ENCODE assay signal across 29 mouse cellular contexts in the genomic region with DNA sequence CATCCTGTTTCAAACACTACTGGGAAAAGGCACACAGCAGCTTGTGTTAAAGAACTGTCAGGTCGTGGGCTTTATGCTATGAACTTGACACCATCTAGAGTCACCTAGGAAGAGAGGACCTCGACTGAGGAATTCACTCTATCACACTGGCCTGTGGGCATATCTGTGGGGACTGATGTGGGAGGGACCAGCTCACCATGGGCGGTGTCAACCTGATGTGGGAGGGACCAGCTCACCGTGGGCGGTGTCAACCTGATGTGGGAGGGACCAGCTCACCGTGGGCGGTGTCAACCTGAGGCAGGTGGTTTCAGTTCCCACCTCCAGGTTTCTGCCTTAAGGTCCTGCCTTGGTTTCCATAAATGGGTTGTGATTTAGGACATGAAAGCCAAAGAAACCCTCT. TPM values are rescaled to one million over a fixed set of nuclear protein-coding genes. Genes with fewer than 3 reads are reported as not detected.
DNase-seq lines count a peak whose midpoint lies in the region; ATAC-seq and TF ChIP-seq lines count a peak whose summit lies in the region.
"Had no signal": no experiment of that assay in that cellular context is flagged by ENCODE, and none has a peak within 500 bp of the region (broad histone marks: within the 10 kb centered on the region; RNA-seq: fewer than 3 reads in every experiment).

No protein-coding gene starts in this region.

- H3K9ac ChIP-seq in heart, embryonic 12.5 days: no peak overlapping the region
- H3K9ac ChIP-seq in liver, postnatal 0 days (replicated peaks): no peak overlapping the region
- H3K9ac ChIP-seq in hindbrain, embryonic 13.5 days: no peak overlapping the region
- no peak overlapping the region for H3K9ac ChIP-seq in forebrain, embryonic 13.5 days
- H3K9ac ChIP-seq: limb, embryonic 12.5 days; lung, embryonic 15.5 days; stomach, embryonic 15.5 days had no signal

- peak overlapping the region; percentile 10; the same call in 1 of the 2 replicates for H3K4me2 ChIP-seq in heart, embryonic 12.5 days
- H3K4me2 ChIP-seq in liver, postnatal 0 days (ENCODE audit: low read depth, low read length): no peak overlapping the region
- H3K4me2 ChIP-seq in hindbrain, embryonic 13.5 days: no peak overlapping the region
- H3K4me2 ChIP-seq in forebrain, embryonic 13.5 days: no peak overlapping the region
- H3K4me2 ChIP-seq: limb, embryonic 12.5 days; lung, embryonic 15.5 days; stomach, embryonic 15.5 days had no signal

- peaks cover 9% of the 10 kb centered on the region for H3K9me3 ChIP-seq in heart, embryonic 12.5 days (replicated peaks)
- no peaks in the 10 kb centered on the region for H3K9me3 ChIP-seq in liver, postnatal 0 days (ENCODE audit: low read length)
- H3K9me3 ChIP-seq in hindbrain, embryonic 13.5 days: no peaks in the 10 kb centered on the region
- no peaks in the 10 kb centered on the region for H3K9me3 ChIP-seq in forebrain, embryonic 13.5 days (replicated peaks)
- H3K9me3 ChIP-seq: G1E; lung, embryonic 15.5 days; stomach, embryonic 15.5 days had no signal

- H3K4me1 ChIP-seq in heart, embryonic 12.5 days (replicated peaks): 0 out of 2 replicates have a peak, but pooled peaks cover 3% of the 10 kb centered on the region
- H3K4me1 ChIP-seq in liver, postnatal 0 days (ENCODE audit: insufficient read depth): peaks cover 3% of the 10 kb centered on the region
- no peaks in the 10 kb centered on the region for H3K4me1 ChIP-seq in hindbrain, embryonic 13.5 days (replicated peaks)
- no peaks in the 10 kb centered on the region for H3K4me1 ChIP-seq in forebrain, embryonic 13.5 days
- H3K4me1 ChIP-seq: lung, embryonic 15.5 days; stomach, embryonic 15.5 days had no signal

- H3K27me3 ChIP-seq in heart, embryonic 12.5 days (replicated peaks): no peaks in the 10 kb centered on the region
- H3K27me3 ChIP-seq in liver, postnatal 0 days (ENCODE audit: insufficient read depth, low read length): no peaks in the 10 kb centered on the region
- H3K27me3 ChIP-seq in hindbrain, embryonic 13.5 days: no peaks in the 10 kb centered on the region
- no peaks in the 10 kb centered on the region for H3K27me3 ChIP-seq in forebrain, embryonic 13.5 days
- H3K27me3 ChIP-seq: limb, embryonic 12.5 days; lung, embryonic 15.5 days; stomach, embryonic 15.5 days had no signal

- no peaks in the 10 kb centered on the region for H3K36me3 ChIP-seq in heart, embryonic 12.5 days
- H3K36me3 ChIP-seq in liver, postnatal 0 days (replicated peaks; ENCODE audit: insufficient read depth, low read length): no peaks in the 10 kb centered on the region
- no peaks in the 10 kb centered on the region for H3K36me3 ChIP-seq in hindbrain, embryonic 13.5 days
- no peaks in the 10 kb centered on the region for H3K36me3 ChIP-seq in forebrain, embryonic 13.5 days (ENCODE audit: poor library complexity, severe bottlenecking)
- H3K36me3 ChIP-seq: embryonic facial prominence, embryonic 10.5 days; G1E; limb, embryonic 12.5 days; lung, embryonic 15.5 days; stomach, embryonic 15.5 days had no signal

- no peak for DNase-seq in heart, adult 8-10 months (ENCODE audit: low spot score)
- peak; percentile 32 to 43 for DNase-seq in B cell, adult 2 months
- no peak for DNase-seq in liver, postnatal 0 days
- DNase-seq in frontal cortex, postnatal 36 days (ENCODE audit: low spot score in 2 of 2): no peak
- DNase-seq: adrenal gland, postnatal 10 days; cerebellum, adult 11 months; cerebellum, postnatal 36 days; heart, adult 18-20 months; kidney, postnatal 10 days; spleen, adult 18-20 months; thymus, postnatal 25 days had no signal

- H3K4me3 ChIP-seq in heart, embryonic 12.5 days: no peak overlapping the region
- H3K4me3 ChIP-seq in liver, postnatal 0 days (ENCODE audit: low read depth, low read length): no peak overlapping the region
- H3K4me3 ChIP-seq in hindbrain, embryonic 13.5 days: no peak overlapping the region
- H3K4me3 ChIP-seq in forebrain, embryonic 13.5 days: no peak overlapping the region
- H3K4me3 ChIP-seq: embryonic facial prominence, embryonic 10.5 days; erythroblast, embryonic 14.5 days; left cerebral cortex, adult 2 months; limb, embryonic 12.5 days; lung, embryonic 15.5 days; stomach, embryonic 15.5 days had no signal

- TF ChIP-seq CTCF in liver, postnatal 0 days (IDR thresholded peaks at IDR 0.05; ENCODE audit: low read depth): no peak

- no peak for TF ChIP-seq EP300 in liver, postnatal 0 days (IDR thresholded peaks at IDR 0.05; ENCODE audit: low read depth)

- ATAC-seq in heart, embryonic 12.5 days (ENCODE audit: insufficient number of reproducible peaks, low FRiP score): no peak
- ATAC-seq in erythroblast, adult 5-6 weeks (replicated peaks; ENCODE audit: low FRiP score, poor library complexity, severe bottlenecking): peak; percentile 64
- 0 out of 2 replicates have a peak, but pooled peaks have one; percentile 57 for ATAC-seq in liver, postnatal 0 days
- no peak for ATAC-seq in hindbrain, embryonic 13.5 days (ENCODE audit: low FRiP score)
- no peak for ATAC-seq in forebrain, embryonic 13.5 days
- ATAC-seq: forebrain, embryonic 16.5 days; hindbrain, embryonic 16.5 days; intestine, postnatal 0 days had no signal

- H3K27ac ChIP-seq in heart, embryonic 12.5 days (ENCODE audit: poor library complexity, severe bottlenecking): no peak overlapping the region
- H3K27ac ChIP-seq in liver, postnatal 0 days (ENCODE audit: low read depth): no peak overlapping the region
- H3K27ac ChIP-seq in hindbrain, embryonic 13.5 days: no peak overlapping the region
- no peak overlapping the region for H3K27ac ChIP-seq in forebrain, embryonic 13.5 days
- H3K27ac ChIP-seq: embryonic facial prominence, embryonic 10.5 days; left cerebral cortex, adult 2 months; limb, embryonic 12.5 days; lung, embryonic 15.5 days; stomach, embryonic 15.5 days had no signal

- 37% methylated on average over 7 of the region's 7 CpGs for WGBS in heart, embryonic 12.5 days
- WGBS in liver, postnatal 0 days (ENCODE audit: insufficient replicate concordance): 38% methylated on average over 7 of the region's 7 CpGs
- WGBS in hindbrain, embryonic 13.5 days: 41% methylated on average over 7 of the region's 7 CpGs
- 32% methylated on average over 7 of the region's 7 CpGs for WGBS in forebrain, embryonic 13.5 days

RNA-seq across cellular contexts. Expression of a gene that starts 34.9 kb away (rescaled TPM):
- not detected in 2 replicates for polyA plus RNA-seq in heart, embryonic 12.5 days (2016; fragmentation: Nextera tagmentation; extraction: Ambion mirVana)
- under 1 TPM in 3 of 4 experiments, not detected in 1; 0.09 to 0.14 (median 0.13) TPM for total RNA-seq in heart, adult 8-10 months (2022)
- total RNA-seq in erythroblast, adult 5-6 weeks (2015; ENCODE audit: low replicate concordance): not detected in 2 replicates
- total RNA-seq in erythroblast, adult 5-6 weeks (2017; ENCODE audit: low replicate concordance): not detected in 2 replicates
- not detected in 2 replicates for polyA plus RNA-seq in liver, postnatal 0 days (2015; fragmentation: Nextera tagmentation; extraction: Ambion mirVana)
- 0.09 TPM in 1 of 2 replicates, not detected in the other for polyA plus RNA-seq in hindbrain, embryonic 13.5 days (2015; fragmentation: Nextera tagmentation; extraction: Ambion mirVana)
- not detected in 2 replicates for polyA plus RNA-seq in forebrain, embryonic 13.5 days (2015; fragmentation: Nextera tagmentation; extraction: Ambion mirVana)
- total RNA-seq: adrenal gland, postnatal 10 days; G1E; gastrocnemius, adult 18-20 months; heart, adult 18-20 months; heart, postnatal 25 days had no signal
- polyA plus RNA-seq: brain, embryonic 14.5 days; embryonic facial prominence, embryonic 10.5 days; erythroblast, embryonic 14.5 days; forebrain, embryonic 16.5 days; G1E; intestine, postnatal 0 days; limb, embryonic 12.5 days; neural tube, embryonic 11.5 days; stomach, embryonic 15.5 days had no signal

RNA-seq across cellular contexts. Expression of a gene that starts 40.5 kb away (rescaled TPM):
- polyA plus RNA-seq in heart, embryonic 12.5 days (2016; fragmentation: Nextera tagmentation; extraction: Ambion mirVana): 32.0 and 33.1 TPM in 2 replicates
- total RNA-seq in heart, adult 8-10 months (2022): 10 to 100 TPM; 32.4 to 40.9 (median 34.3) TPM
- total RNA-seq in erythroblast, adult 5-6 weeks (2015; ENCODE audit: low replicate concordance): 14.6 and 20.5 TPM in 2 replicates
- 5.0 and 20.4 TPM in 2 replicates for total RNA-seq in erythroblast, adult 5-6 weeks (2017; ENCODE audit: low replicate concordance)
- polyA plus RNA-seq in liver, postnatal 0 days (2015; fragmentation: Nextera tagmentation; extraction: Ambion mirVana): 89.8 and 93.3 TPM in 2 replicates
- polyA plus RNA-seq in hindbrain, embryonic 13.5 days (2015; fragmentation: Nextera tagmentation; extraction: Ambion mirVana): 26.9 and 27.0 TPM in 2 replicates
- polyA plus RNA-seq in forebrain, embryonic 13.5 days (2015; fragmentation: Nextera tagmentation; extraction: Ambion mirVana): 20.4 and 21.0 TPM in 2 replicates
- polyA plus RNA-seq: erythroblast, embryonic 14.5 days had no signal

Comparison
In these comparisons a context has a peak if more than half of its experiments do, and no peak if none do; other contexts are left out.
1. ATAC-seq: peak in erythroblast, adult 5-6 weeks (single experiment) and liver, postnatal 0 days (single experiment); none in heart, embryonic 12.5 days (single experiment), hindbrain, embryonic 13.5 days (single experiment) and forebrain, embryonic 13.5 days (single experiment).
2. DNase-seq: peak in B cell, adult 2 months (2 of 2); none in heart, adult 8-10 months (single experiment), liver, postnatal 0 days (single experiment) and frontal cortex, postnatal 36 days (0 of 2).